In the genomic region with DNA sequence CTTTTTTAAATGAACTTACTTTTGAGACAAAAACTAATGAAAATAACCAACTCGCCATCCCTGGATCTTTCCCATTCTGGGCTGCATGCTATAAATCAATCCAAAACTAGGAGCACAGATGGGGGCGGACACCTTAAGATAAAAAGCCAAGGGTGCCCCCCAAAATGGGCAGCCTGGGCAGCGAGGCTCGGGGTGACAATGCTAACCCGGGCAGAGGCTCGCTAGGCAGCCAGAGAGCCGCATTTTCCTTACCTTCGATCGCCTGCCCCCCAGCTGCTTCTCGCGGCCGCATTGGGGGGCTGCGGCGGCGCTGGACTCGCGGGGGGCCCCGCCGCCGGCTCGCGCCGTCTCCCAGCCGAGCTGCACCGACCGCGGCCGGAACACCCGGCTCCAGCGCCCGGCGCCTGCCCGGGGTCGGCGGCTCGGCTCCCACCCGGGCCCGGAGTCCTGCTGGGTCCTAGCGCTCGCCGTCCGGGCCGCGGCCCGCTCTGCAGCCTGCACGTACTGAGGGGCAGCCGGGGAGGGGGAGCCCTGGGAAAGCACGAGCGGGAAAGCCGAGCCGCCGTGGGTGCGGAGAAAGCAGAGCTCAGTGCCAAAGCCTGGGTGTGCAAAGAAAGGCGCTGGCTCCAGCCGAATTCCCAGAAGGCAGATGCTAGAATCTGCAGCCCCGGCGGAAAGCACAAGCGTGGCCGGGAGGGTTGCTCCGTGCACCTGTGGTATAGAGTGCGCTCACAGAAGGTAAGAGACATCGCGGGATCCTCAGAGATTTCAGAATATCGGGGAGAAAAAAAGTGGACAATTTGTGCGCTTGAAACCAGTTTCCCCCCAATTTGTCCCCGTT, we compare ENCODE assay signal across 8 mouse cellular contexts. TPM values are rescaled to one million over a fixed set of nuclear protein-coding genes. Genes with fewer than 3 reads are reported as not detected.
DNase-seq lines count a peak whose midpoint lies in the region; ATAC-seq lines count a peak whose summit lies in the region.

A gene (minus strand): TSS at position 364 of the 841 bp plus-strand sequence.

- H3K36me3 ChIP-seq in hindbrain, embryonic 14.5 days (replicated peaks; ENCODE audit: control insufficient read depth, insufficient read depth) = no peaks in the 10 kb centered on the region

- DNase-seq in WW6 (ENCODE audit: low read depth, low spot score) = peak; percentile 48
- peak; percentile 57 to 80 for DNase-seq in cerebellum, postnatal 4 days (ENCODE audit: low spot score in 2 of 2)
- DNase-seq in gastrocnemius, adult 18-20 months (ENCODE audit: low spot score) = peak; percentile 67
- DNase-seq in hindbrain, embryonic 14.5 days (ENCODE audit: low spot score) = peak; percentile 76
- peak; percentile 54 to 79 for DNase-seq in left cerebral cortex, adult 18-20 months (ENCODE audit: low spot score in 2 of 2)
- DNase-seq in lung, postnatal 4 days = peak; percentile 82 to 88
- DNase-seq in retina, postnatal 7 days (ENCODE audit: low read depth, low spot score) = peak; percentile 50
- peak; percentile 56 for DNase-seq in urinary bladder, adult 2 months (ENCODE audit: low spot score)

- H3K4me3 ChIP-seq in hindbrain, embryonic 14.5 days (replicated peaks; ENCODE audit: low read length) = peak within 1 kb of the TSS; percentile 72

- peak; percentile 94 for ATAC-seq in hindbrain, embryonic 14.5 days (ENCODE audit: low FRiP score)

- under 1% methylated on average over 65 of the region's 66 CpGs for WGBS in hindbrain, embryonic 14.5 days

- peak within 1 kb of the TSS; percentile 82 for H3K9ac ChIP-seq in hindbrain, embryonic 14.5 days

- H3K9me3 ChIP-seq in hindbrain, embryonic 14.5 days (ENCODE audit: control insufficient read depth, low read length) = no peaks in the 10 kb centered on the region

- peaks cover 20% of the 10 kb centered on the region for H3K4me1 ChIP-seq in hindbrain, embryonic 14.5 days (replicated peaks; ENCODE audit: control insufficient read depth, insufficient read depth, low read length)

- H3K27me3 ChIP-seq in hindbrain, embryonic 14.5 days (ENCODE audit: control insufficient read depth, insufficient read depth, low read length) = no peaks in the 10 kb centered on the region

- H3K27ac ChIP-seq in hindbrain, embryonic 14.5 days = peak within 1 kb of the TSS; percentile 83

- H3K4me2 ChIP-seq in hindbrain, embryonic 14.5 days (replicated peaks) = peak within 1 kb of the TSS; percentile 66

RNA-seq across cellular contexts. Expression of the gene that starts here (rescaled TPM):
- total RNA-seq in gastrocnemius, adult 18-20 months (2021) = 100 to 1,000 TPM; 187 to 214 TPM
- 83.6 and 84.9 TPM in 2 replicates for polyA plus RNA-seq in hindbrain, embryonic 14.5 days (2014; fragmentation: Nextera tagmentation; extraction: Ambion mirVana)
- 10 to 100 TPM; 47.3 to 50.9 TPM for total RNA-seq in left cerebral cortex, adult 18-20 months (2021)
- polyA plus RNA-seq in urinary bladder, adult 2 months (2012; rRNA removed) = 23.4 and 31.7 TPM in 2 replicates

Comparison
In these comparisons a context has a peak if more than half of its experiments do, and no peak if none do; other contexts are left out.
1. Peak in every context shown above with its lines: DNase-seq, ATAC-seq, H3K4me3 ChIP-seq and H3K27ac ChIP-seq.